Mouse (Mus musculus) heart, postnatal 0 days (tissue): ENCODE results near the gene Ovca2.

Experiments
- CTCF ChIP-seq: IDR thresholded peaks from 2 replicates; pipeline ENCODE4 v1.5.1; 2016; ENCODE audit warnings: antibody characterized with exemption, control low read depth, low read depth
- EP300 ChIP-seq: IDR thresholded peaks from 2 replicates; pipeline ENCODE4 v1.6.1; 2016; ENCODE audit warnings: antibody characterized with exemption, low read depth

DNA sequence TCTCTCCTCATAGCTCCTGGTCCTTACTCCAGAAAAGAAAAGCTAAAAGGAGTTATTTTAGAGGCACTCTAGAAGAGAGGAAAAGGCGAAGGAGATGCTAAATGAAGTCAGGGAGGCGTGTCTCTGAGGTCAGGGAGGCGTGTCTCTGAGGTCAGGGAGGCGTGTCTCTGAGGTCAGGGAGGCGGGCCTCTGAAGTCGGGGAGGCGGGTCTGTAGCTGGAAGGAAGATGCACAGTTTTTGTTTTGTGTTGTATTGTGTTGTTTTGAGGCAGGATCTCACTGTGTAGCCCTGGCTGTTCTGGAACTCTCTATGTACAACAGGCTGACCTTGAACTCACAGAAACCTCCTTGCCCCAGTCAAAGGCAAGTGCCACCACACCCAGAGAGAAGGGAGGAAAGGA, 19.3 kb upstream of the Ovca2 start:
- no peak for TF ChIP-seq CTCF
- TF ChIP-seq EP300 = no peak
